Mouse (Mus musculus) lung, postnatal 0 days (tissue): ENCODE results near the gene Arfrp1. TPM values are rescaled to one million over a fixed set of nuclear protein-coding genes. Genes with fewer than 3 reads are reported as not detected.

ENCODE experiments used
- ATAC-seq: fragments of 200-750 bp; cut with Nextera tagmentation; 2 replicates; pipeline ENCODE4 v1.8.0; 2017; ENCODE audit warnings: moderate library complexity
- DNase-seq: peaks from one replicate; pipeline ENCODE4 v3.0.0-alpha.2; 2016; ENCODE audit warnings: low spot score
- H3K27ac ChIP-seq: fragments of 300-500 bp; sonication (generic); 2 replicates; pipeline ENCODE4 v1.5.1; 2014; ENCODE audit warnings: antibody characterized with exemption, mild to moderate bottlenecking, low read length, mixed read lengths
- H3K27me3 ChIP-seq: fragments of 300-500 bp; sonication (generic); replicated peaks from 2 replicates; pipeline ENCODE4 v1.6.1; 2014; ENCODE audit warnings: low read length, mixed read lengths; ENCODE audit not compliant: insufficient read depth
- H3K36me3 ChIP-seq: fragments of 300-500 bp; sonication (generic); 2 replicates; pipeline ENCODE4 v1.6.1; 2014; ENCODE audit warnings: low read length, mixed read lengths; ENCODE audit not compliant: insufficient read depth
- H3K4me1 ChIP-seq: fragments of 300-500 bp; sonication (generic); 2 replicates; pipeline ENCODE4 v1.6.1; 2014; ENCODE audit warnings: antibody characterized with exemption, low read depth, low read length, mixed read lengths; ENCODE audit not compliant: insufficient read depth
- H3K4me2 ChIP-seq: fragments of 300-500 bp; sonication (generic); replicated peaks from 2 replicates; pipeline ENCODE4 v1.6.1; 2014; ENCODE audit warnings: low read depth, mild to moderate bottlenecking, low read length, moderate library complexity, mixed read lengths
- H3K4me3 ChIP-seq: fragments of 300-500 bp; sonication (generic); 2 replicates; pipeline ENCODE4 v1.5.1; 2014; ENCODE audit warnings: low read depth, low read length
- H3K9ac ChIP-seq: fragments of 300-500 bp; sonication (generic); replicated peaks from 2 replicates; pipeline ENCODE4 v1.6.1; 2014; ENCODE audit warnings: low read depth, mild to moderate bottlenecking
- H3K9me3 ChIP-seq: fragments of 300-500 bp; sonication (generic); 2 replicates; pipeline ENCODE4 v1.6.1; 2016; ENCODE audit warnings: low read length, mixed read lengths
- CTCF ChIP-seq: IDR thresholded peaks from 2 replicates; pipeline ENCODE4 v1.5.1; 2016; ENCODE audit warnings: antibody characterized with exemption, mild to moderate bottlenecking
- EP300 ChIP-seq: IDR thresholded peaks from 2 replicates; pipeline ENCODE4 v1.6.1; 2016; ENCODE audit warnings: antibody characterized with exemption, mild to moderate bottlenecking, control low read depth
- WGBS: fragments of 180-500 bp; shearing (Covaris S2); extraction: QIAGEN DNeasy Blood & Tissue Kit; methylation state at CpG from one replicate; pipeline ENCODE4 v1.1.7; 2014; 5-methylcytosine and 5-hydroxymethylcytosine counted together
- polyA plus RNA-seq: library from polyadenylated mRNA; unstranded; fragments of >200 nt; fragmentation: Nextera tagmentation; extraction: Ambion mirVana; gene quantifications from 2 replicates; pipeline ENCODE4 v1.2.1, GENCODE M21; 2015

Arfrp1 gene
- polyA plus RNA-seq, 1 experiment from 2014 or later = 46.6 TPM

GRCm38 (mm10) chr2:181397207-181397761 lies 32.1 kb upstream of the Arfrp1 start:
- WGBS = 51% methylated on average over 5 of the region's 5 CpGs
- DNase-seq (peak; percentile 17), ATAC-seq (no peak)

GRCm38 (mm10) chr2:181394086-181394485 lies 28.9 kb upstream of the Arfrp1 start:
- WGBS = 88% methylated on average over 3 of the region's 3 CpGs
- DNase-seq = no peak
- no peak for ATAC-seq
- TF ChIP-seq CTCF (no peak), EP300 (no peak)
- Histone ChIP-seq H3K4me2 (no peak overlapping the region), H3K27ac (no peak overlapping the region), H3K27me3 (no peaks in the 10 kb centered on the region), H3K9me3 (no peaks in the 10 kb centered on the region), H3K36me3 (no peaks in the 10 kb centered on the region; the same call in 1 of the 2 replicates), H3K9ac (no peak overlapping the region), H3K4me1 (no peaks in the 10 kb centered on the region), H3K4me3 (no peak overlapping the region)

More at GRCm38 (mm10) chr2:181397207-181397761, 32.1 kb upstream of the Arfrp1 start:
- no peaks in the 10 kb centered on the region; the same call in 1 of the 2 replicates for H3K36me3 ChIP-seq
- H3K27ac ChIP-seq = no peak overlapping the region
- no peak overlapping the region for H3K4me3 ChIP-seq
- H3K27me3 ChIP-seq = no peaks in the 10 kb centered on the region
- TF ChIP-seq CTCF (no peak), EP300 (no peak)
- no peak overlapping the region for H3K9ac ChIP-seq
- no peaks in the 10 kb centered on the region for H3K9me3 ChIP-seq
- H3K4me2 ChIP-seq = no peak overlapping the region
- no peaks in the 10 kb centered on the region for H3K4me1 ChIP-seq

GRCm38 (mm10) chr2:181392600-181393213 lies 27.5 kb upstream of the Arfrp1 start:
- Histone ChIP-seq H3K9ac (no peak overlapping the region), H3K4me3 (no peak overlapping the region), H3K27me3 (no peaks in the 10 kb centered on the region), H3K36me3 (no peaks in the 10 kb centered on the region; the same call in 1 of the 2 replicates), H3K27ac (no peak overlapping the region), H3K4me2 (no peak overlapping the region), H3K4me1 (no peaks in the 10 kb centered on the region), H3K9me3 (no peaks in the 10 kb centered on the region)
- TF ChIP-seq EP300 = no peak
- TF ChIP-seq CTCF = peak; percentile 93
- DNase-seq (peak; percentile 91), ATAC-seq (peak; percentile 83)
- WGBS = 28% methylated on average over 4 of the region's 4 CpGs

DNA sequence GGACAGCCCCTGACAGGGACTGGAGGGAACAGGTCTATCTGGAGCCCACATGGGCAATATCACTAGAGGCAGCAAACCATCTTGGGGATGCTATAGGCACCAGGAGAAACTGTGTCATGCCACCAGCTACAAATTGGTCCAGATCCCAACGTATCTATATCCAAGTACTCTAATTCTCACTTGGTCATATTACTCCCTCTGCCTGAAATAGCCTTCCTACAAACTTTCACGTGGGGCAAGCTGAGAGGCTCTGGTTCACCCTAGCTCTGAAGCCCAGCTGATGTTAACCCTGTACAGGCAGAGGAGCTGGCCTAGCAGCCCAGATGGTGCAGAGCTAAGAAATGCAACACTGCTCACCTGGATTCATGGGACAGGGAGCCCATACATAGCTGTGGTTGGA lies 26.3 kb upstream of the Arfrp1 start:
- no peak overlapping the region for H3K4me3 ChIP-seq
- no peaks in the 10 kb centered on the region for H3K9me3 ChIP-seq
- no peak for DNase-seq
- no peaks in the 10 kb centered on the region for H3K4me1 ChIP-seq
- WGBS = 69% methylated on average over 2 of the region's 2 CpGs
- no peaks in the 10 kb centered on the region; the same call in 1 of the 2 replicates for H3K36me3 ChIP-seq
- no peaks in the 10 kb centered on the region for H3K27me3 ChIP-seq
- no peak for TF ChIP-seq EP300
- no peak for TF ChIP-seq CTCF
- H3K4me2 ChIP-seq = no peak overlapping the region
- no peak overlapping the region for H3K27ac ChIP-seq
- ATAC-seq = no peak
- no peak overlapping the region for H3K9ac ChIP-seq

DNA sequence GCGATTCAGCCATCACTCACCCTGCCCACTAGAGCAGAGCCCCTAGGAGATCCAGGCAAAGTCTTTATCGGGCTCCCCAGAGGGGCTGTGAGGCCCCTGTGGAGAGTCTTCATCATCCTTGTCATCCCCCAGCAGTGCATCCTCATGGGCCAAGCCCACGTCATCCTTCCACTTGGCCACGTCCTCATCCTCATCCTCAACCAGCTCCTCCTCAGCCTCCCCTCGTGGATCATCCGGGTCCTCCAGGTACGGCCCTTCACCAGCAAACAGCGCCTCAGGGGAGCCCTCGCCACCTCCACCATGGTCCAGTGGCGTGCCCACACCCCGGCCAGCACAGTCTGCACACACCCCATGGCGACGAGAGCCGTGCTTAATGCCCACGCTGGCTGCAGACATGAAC lies 25.8 kb upstream of the Arfrp1 start:
- WGBS = 94% methylated on average over 15 of the region's 15 CpGs
- Histone ChIP-seq H3K9me3 (no peaks in the 10 kb centered on the region), H3K27ac (no peak overlapping the region), H3K27me3 (no peaks in the 10 kb centered on the region), H3K4me1 (no peaks in the 10 kb centered on the region; the same call in 1 of the 2 replicates), H3K4me2 (no peak overlapping the region), H3K36me3 (no peaks in the 10 kb centered on the region; the same call in 1 of the 2 replicates), H3K4me3 (no peak overlapping the region), H3K9ac (no peak overlapping the region)
- ATAC-seq = no peak
- DNase-seq = no peak
- TF ChIP-seq EP300 (no peak), CTCF (no peak)

DNA sequence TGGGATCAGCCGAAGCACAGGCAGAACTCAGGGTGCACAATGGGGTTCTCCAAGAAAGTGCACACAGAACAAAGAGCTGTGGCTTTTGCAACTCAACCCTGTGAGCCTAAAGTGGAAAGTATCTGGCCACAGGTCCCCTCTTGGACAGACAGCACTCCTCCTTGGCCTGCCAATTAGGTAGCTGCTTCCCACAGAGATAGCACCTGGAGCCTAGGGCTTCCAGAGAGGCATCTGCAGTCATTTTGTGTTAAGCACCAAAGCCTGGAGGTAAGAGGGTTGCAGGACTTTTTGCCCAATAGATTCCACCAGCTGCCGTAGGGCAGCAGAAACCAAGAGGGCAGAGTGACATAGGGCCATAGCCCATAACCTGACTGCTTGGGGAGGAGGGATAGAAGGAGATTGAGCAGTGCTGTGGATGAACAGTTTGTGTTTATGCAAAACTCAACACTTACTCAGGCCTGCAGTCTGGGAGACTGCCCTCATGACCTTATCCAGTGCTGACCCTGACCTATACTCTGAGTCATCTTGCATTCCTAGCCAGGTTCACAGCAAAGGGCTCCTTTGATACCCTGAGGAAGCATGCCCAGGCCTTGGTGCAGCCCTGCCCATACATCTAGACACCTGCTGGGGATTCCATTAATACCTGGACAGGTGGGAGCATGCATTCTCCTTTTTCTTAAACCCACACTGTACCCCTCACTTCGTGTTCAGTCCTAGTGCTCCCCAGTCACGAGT lies 25.1 kb upstream of the Arfrp1 start:
- ATAC-seq (no peak), DNase-seq (no peak)
- Histone ChIP-seq H3K4me1 (no peaks in the 10 kb centered on the region; the same call in 1 of the 2 replicates), H3K4me3 (no peak overlapping the region), H3K9me3 (no peaks in the 10 kb centered on the region), H3K9ac (no peak overlapping the region), H3K36me3 (no peaks in the 10 kb centered on the region; the same call in 1 of the 2 replicates), H3K4me2 (no peak overlapping the region), H3K27me3 (no peaks in the 10 kb centered on the region), H3K27ac (no peak overlapping the region)
- TF ChIP-seq CTCF = no peak
- TF ChIP-seq EP300 = no peak
- WGBS = 82% methylated on average over 4 of the region's 4 CpGs
